Mouse (Mus musculus) erythroblast, adult 5-6 weeks (primary cell): Measurements from ENCODE around the gene Sdf2l1. TPM values are rescaled to one million over a fixed set of nuclear protein-coding genes. Genes with fewer than 3 reads are reported as not detected.
"Not testable (repeated sequence)": the region's sequence is repeated elsewhere in the genome, so short reads cannot be mapped to it uniquely, and the experiment has no call there.

Experiments
- ATAC-seq: replicated peaks from 2 replicates; pipeline ENCODE4 v1.8.0; 2016; ENCODE audit warnings: moderate number of reproducible peaks, mild to moderate bottlenecking, moderate TSS enrichment, inconsistent platforms; ENCODE audit not compliant: poor library complexity, low FRiP score, severe bottlenecking
- total RNA-seq, 2 experiments: library from RNA; stranded (forward) in 1 of 2; stranded (reverse) in 1 of 2; fragments of 150-400 nt in 1 of 2; fragments of 200-764, 138-1000 nt in 1 of 2; gene quantifications; 2 replicates each; pipeline versions ENCODE4 v1.2.3 to v1.2.4; 2015 to 2017; ENCODE audit warnings: low replicate concordance in 2 of 2

The Sdf2l1 gene
- total RNA-seq (2015; ENCODE audit: low replicate concordance) = 20.9 and 51.7 TPM in 2 replicates
- total RNA-seq (2017; ENCODE audit: low replicate concordance) = 15.8 and 25.6 TPM in 2 replicates

DNA sequence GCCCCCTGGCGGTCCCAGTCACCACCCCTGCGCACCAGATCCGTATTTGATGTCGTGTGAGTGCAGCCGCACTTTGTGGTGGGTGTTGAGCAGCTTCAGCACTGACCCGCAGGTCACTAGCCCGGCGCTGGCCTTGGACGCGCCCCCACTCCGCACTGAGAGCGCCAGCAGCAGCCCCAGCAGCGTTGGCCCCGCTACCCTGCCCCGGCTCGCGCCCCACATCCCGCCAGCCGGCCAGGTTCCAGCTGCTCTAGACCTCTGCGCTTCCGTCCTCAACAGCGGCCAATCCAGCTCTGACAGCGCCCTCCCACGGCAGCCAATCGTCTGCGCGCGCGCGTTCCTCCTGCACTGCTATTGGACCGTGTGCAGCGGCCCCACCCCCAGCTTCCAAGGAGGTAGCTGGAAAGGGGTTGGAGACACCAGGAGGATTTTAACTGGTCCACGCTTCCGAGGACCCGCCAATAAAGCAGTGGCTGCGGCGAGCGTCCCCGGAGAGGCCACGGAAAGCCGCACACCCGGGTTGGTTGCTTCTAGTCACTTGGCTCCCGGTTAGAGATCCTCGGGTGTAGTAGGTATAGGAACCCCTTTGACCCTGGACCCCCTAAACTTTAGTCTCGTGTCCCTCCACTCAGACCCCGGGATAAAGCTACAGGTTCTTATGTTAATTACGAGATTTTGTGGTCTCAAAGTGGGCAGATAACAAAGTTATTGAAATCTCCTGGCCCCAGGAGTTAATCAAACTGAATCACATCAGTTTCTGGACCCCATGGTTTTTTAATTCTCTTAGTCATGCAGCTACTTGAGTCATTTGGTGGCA, at the start of gene Sdf2l1:
TSS of gene Sdf2l1 (minus strand) at position 295 of the 817 bp plus-strand sequence.
- ATAC-seq = peak; percentile 97

DNA sequence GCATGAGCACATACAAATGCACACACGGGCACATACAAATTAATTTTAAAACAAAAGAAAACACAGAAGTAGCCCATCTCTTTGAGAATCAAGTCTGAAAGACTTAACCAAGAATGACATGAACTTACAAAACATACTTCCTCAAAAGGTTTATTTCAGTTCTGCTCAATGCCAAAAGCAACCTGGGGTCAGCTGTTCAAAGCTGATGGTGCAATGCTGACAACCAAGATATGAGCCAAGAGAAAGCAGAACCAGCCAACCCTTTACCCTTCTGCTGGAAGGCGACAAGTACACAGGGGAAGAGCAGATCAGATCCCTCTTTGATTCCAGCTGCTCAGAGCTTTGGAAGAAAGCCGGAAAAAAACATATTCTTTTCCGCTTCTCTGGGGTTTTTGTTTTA, 49.2 kb upstream of the Sdf2l1 start:
- ATAC-seq = 0 out of 2 replicates have a peak, but pooled peaks have one; percentile 42

DNA sequence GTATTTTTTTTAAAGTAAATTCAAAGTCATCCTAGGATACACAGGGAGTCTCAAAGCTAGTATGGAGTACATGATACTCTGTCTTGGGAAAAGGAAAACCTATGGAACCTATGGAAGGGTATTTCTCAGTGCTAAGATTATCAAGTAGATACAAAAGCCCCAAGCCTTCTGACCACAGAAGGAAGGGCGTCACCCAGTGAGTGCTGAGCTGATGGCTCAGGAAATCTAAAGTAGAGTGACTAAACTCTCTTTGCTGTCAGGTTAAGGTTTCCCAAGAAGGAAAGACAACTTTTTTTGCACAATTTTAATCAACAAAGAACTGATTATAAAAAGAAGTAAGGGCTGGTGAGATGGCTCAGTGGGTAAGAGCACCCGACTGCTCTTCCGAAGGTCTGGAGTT, 47.5 kb upstream of the Sdf2l1 start:
- ATAC-seq = no peak

DNA sequence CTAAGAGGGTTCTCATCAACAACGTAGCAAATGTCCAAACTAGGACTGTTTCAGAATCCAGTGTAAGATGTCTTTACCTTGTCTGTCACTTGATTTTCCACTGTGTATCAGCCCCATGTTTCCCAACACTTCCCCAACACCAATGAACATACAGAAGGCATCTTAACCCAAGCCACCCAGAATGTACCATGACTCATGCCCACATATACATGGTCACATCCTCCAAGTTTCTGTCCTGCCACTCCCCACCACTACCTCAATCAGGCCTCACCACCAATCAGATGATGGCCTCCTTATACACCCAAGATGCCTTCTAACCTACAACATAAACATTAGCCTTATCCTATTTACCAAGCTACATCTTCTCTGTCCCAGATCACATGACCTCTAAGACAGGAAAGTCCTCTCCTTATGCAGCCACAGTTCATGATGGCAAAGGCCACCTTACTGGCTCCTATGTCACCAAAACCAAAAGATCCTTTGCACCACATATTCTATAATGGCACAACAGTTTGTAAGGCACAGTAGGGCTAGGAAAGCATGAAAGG, 45.5 kb upstream of the Sdf2l1 start:
- no peak for ATAC-seq

DNA sequence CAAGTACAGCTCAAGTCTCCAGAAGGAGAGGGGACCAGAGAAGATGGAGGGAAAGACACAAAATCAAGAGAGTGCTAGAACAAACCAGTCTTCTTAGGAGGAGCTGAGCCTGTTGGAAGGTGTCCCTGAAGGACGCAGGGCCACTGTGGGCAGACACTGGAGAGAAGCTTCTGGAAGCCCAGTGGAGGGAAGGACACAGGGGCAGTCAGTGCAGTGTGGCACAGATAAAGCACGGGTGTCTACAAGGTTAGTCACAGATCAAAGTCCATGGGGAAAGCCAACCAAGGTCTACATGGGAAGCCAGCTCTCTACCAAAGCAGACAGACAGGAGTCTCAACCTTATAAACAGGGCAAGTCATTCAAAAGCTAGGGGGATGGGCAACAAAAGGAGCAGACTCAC, 43.6 kb upstream of the Sdf2l1 start:
- no peak for ATAC-seq

DNA sequence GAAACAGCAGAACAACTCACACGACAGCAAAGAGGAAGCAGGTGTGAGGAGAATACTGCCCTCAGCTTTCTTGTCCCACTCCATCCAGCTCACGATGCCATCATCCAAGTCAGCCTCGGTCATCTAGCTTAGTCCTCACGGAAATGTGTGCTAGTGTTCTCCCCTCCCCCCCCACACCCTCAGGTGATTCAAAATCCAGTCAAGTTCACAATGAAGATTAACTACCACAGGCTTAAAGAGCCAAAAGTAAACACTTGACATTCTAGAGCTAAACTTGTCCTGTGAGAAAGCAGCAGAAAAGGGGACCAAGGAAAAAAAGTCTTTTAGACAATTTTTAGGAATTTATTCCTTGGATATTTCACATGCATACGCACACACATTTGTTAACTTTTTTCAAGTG, 35.9 kb upstream of the Sdf2l1 start:
- ATAC-seq = no peak

DNA sequence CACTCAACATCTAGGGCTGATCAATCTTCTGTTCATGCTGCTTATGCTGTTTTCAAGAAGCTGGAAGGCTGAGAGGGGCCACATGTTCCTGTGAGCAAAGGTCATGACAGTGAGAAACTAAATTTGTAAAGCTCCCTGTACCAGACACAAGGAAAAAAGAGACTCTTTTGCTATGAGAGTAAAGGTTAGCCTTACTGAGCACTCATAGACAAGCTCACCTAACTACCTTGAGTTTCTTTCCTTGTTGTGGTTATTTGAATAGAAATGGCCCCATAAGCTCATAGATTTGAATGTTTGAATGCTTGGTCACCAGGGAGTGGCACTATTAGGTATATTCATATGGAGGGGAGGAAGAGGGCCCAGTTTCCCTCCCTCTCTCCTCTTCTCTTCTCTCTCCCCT, 35.0 kb upstream of the Sdf2l1 start:
- no peak for ATAC-seq

DNA sequence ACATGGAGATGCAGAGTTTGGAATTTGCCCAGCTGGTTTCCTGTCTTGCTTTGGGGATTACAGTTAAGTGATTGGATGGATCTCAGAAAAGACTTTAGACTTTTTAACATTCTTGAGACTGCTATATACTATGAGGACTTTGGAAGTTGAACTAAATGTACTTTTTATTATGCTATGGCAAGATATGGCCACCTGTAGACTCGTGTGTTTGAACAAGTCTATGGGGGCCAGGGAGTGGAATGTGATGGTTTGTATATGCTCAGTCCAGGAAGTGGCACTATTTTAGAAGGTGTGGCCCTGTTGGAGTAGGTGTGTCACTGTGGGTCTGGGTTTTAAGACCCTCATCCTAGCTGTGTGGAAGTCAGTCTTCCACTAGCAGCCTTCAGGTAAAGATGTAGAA, 33.3 kb upstream of the Sdf2l1 start:
- not testable (repeated sequence) for ATAC-seq

DNA sequence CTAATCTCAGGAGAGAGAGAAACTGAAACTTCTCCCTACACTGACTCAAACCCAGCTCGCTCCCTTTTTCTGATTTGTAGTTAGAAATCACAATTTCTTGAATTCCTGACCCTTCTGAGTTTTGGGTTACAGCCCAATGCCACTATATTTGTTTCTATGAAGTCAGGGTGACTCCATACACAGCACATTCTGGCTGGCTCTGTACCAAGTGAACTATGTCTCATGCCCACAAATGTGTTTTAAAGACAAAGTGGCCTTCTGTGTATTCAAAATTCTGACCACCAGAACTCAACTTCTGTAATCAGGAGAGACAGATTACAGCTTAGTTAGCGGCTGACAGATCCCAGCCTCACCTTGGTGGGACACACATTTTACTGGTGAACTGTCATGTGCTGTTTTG, 22.2 kb upstream of the Sdf2l1 start:
- no peak for ATAC-seq

DNA sequence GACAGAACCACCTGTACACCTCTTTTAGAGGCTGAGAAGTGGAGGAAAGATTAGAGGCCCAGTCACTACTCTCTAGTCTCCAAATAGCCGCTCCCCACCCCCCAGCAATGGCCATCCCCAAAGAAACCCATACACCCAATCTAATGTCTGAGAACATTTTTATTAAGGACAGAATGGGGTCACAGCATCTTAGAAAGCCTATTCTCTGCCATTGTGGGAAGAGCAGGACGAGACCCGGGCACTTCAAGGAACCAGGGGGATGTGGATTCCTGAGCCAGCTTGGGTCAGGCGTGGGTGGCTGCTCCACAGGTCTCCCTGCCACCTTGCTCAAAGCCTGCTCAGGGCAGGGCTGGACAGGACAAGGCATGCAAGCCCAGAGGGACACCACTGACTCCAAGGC, 19.7 kb upstream of the Sdf2l1 start:
- ATAC-seq = no peak

DNA sequence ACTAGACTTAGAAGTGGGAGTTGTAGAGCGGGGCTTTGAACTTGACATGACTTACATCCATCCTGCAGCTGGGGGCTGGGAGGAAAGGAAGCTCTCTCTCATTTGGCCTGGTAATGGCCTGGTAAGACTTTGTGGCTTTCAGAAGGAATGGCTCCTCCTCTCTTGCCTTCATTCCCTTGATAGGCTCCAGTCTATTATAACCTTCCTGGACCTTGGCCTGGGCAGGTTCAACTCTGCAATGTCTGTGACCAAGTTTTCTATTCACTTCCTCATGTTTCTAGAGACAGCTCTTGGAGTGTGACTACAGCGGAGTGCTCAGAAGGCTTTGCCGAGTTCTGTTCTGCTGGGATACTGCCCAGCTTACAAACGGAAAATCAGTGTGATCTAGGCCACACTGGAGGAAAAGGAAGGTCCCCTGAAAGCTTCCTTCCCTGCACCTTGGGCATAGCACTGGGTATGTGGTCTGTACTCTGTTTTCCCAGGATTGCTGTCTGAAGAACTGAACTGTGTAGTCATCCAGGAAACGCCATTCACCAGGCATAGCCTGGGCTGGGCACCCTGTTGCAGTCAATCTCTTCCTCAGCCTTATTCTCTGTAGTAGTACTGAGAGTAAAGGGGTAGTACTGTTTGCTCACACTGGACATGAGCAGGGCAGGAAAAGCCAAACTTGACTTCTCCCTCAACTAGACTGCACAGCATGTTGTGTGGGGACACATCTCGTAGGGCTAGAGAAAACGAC, 18.5 kb upstream of the Sdf2l1 start:
- no peak for ATAC-seq

DNA sequence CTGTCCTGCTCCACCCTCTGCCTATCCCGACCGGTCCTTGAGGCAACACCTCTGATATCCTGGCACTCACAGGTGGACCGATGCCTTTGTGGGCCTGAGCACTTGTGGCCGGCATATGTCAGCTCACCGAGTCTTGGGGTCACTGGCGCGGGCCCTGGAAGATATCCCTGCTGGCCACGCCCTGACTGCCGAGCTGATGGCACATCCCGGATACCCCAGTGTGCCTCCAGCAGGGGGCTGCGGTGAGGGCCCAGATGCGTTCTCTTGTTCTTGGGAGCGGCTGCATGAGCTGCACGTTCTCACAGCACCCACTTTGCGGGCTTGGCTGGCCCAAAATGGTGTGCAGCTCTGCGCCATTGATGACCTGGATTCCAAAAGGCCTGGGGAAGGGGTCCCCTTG, 15.9 kb upstream of the Sdf2l1 start:
- no peak for ATAC-seq

DNA sequence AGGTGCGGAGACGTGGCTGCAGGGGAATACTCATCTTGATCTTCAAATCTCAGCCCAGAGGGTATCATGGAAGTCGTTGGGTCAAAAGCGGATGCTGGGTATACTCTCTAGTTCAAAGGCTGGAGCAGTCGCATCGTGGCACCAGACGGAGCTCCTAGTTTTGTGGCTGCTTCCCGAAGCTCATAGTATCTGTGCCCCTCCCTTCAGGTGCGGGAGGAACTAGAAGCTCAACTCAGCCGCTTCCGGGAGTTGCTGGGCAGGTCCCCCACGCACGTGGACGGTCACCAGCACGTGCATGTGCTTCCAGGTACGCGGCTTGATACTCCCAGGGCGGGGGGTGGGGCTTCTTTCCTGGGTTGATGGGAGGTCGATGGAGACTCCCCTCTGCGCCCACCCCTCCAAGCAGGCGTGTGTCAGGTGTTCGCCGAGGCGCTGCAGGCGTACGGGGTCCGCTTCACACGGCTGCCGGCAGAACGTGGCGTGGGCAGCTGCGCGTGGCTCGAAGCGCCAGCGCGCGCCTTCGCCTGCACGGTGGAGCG, 15.3 kb upstream of the Sdf2l1 start:
- ATAC-seq = no peak

DNA sequence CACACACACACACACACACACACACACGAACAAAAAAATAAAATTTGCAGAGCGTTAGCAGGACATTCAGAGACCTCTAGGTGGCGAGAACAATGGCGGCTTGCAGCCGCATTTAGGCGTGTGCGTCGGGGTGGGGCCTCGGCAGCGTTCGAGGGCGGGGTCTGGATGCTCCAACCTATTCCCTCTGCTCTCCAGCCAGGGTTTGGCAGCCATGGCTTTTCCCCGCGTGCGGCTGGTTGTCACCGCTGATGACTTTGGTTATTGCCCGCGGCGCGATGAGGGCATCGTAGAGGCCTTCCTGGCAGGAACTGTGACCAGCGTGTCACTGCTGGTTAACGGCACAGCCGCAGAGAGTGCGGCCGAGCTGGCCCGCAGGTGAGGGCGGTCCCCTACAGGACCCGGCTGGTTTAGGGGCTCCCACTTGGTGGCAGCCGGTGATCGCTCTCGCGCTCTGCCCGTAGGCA, 14.6 kb upstream of the Sdf2l1 start, which contains the start of gene Ccdc116:
TSS of gene Ccdc116 (minus strand) at position 458 of the 464 bp plus-strand sequence.
- peak; percentile 81 for ATAC-seq

DNA sequence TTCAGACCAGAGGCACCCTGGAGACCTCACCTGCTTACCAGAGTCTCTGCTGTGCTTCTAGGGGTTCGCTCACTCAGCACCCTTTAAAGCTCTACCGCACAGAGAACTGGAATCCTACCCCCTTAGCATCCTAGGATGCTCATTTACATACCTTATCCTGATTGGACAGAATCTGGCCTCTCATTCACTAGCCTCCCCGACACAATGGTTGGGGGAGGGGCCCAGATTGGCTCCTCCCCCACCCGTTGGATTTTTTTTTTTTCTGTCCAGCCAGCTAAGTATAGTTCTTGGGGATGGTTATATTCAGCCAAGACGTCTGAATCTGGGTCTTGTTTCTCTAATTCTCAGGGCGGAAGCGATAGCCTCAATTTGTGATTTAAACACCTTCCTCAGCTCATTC, 12.2 kb upstream of the Sdf2l1 start, which contains the start of gene Ydjc:
TSS of gene Ydjc (plus strand) at position 283 of the 400 bp plus-strand sequence.
- no peak for ATAC-seq

DNA sequence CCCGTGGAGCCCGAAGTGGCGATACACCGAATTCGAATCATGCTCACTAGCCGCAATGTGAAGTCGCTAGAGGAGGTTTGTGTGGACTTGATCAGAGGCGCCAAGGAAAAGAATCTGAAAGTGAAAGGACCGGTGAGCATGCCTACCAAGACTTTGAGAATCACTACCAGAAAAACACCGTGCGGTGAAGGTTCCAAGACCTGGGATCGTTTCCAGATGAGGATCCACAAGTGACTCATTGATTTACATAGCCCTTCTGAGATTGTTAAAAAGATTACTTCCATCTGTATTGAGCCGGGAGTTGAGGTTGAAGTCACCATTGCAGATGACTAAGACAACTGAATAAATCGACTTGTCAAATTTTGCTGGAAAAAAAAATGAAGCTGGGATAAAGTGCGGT, 5.2 kb upstream of the Sdf2l1 start:
- no peak for ATAC-seq

DNA sequence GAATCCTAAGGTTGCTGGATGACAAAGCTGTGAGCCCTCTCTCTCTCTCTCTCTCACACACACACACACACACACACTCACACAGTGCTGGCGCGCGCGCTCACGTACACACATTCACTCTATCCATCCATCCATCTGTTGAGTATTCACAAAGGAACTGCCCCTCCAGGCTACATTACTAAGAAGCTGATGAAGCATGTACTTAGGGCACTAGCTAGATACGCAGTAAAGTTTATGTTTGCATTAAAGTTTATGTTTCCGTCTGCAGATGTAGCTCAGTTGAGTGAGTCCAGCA, 670 bp upstream of the Sdf2l1 start:
- ATAC-seq = no peak

DNA sequence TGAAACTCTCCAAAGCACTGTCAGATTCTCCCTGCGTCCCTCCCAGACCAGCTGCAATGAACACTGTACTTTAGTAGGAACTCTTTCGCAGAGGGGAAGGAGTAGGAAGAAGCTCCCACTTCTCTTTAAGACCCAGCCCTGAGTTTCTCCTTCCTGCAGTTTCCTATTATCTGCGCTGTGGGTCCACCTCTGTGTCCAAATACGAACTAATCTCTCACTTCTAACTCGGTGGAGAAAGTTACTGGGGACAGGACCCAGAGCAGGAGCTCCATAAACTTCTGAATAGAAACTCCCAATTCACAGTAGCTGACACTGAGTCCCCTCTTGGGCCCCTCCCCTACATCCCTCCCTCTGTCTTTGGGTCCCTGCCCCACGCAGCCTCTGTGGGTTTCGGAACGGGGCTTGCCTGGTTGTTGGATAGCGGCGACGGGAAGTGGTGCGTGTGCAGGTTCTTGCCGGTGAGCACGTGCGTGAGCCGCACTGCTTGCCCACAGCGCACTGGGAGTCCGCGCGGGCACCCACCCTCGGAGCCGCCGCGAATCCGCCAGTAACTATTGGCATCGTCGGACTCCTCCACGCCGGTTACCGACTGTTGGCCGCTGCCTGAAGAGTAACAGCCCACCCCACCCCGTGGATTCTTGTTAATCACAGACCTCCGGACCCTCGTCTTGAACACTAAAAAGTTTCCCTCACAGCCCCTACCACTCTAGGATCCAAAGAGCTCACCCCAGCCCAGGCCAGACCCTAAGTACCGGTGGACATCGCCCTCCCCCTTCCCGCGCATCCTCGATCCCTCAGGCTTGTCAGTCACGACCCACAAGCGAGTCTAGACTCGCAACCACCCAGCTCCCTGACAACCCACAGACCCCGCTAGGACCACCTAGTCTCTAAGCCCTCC, 743 bp downstream of the Sdf2l1 start:
- ATAC-seq = peak; percentile 37

DNA sequence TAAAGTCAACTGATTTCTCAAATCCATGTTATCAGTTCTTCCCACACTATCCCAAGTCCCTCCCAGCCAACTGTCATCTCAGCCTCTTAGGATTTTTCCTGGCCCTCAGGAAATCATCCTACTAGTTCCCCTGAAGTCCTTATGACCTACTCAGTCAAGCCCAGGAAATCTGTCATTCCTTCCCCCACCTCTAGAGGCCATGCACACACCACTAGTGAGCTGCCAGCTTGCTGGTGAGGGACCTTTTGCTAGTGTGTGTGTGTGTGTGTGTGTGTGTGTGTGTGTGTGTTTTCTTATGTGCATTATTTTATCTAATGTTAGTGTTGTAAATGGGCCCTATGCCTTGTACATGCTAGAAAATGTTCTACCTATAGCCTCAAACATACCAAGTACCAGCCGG, 4.9 kb downstream of the Sdf2l1 start:
- ATAC-seq = no peak
